Mouse (Mus musculus) bone marrow, adult 2 months (tissue): ENCODE results near the gene Gm28539.

ENCODE experiments used
- CTCF ChIP-seq: fragments of 200-500 bp; IDR thresholded peaks from 2 replicates; pipeline ENCODE4 v1.5.1; 2011; ENCODE audit warnings: low read length, control low read depth; ENCODE audit not compliant: control insufficient read depth, insufficient read depth
- POLR2A ChIP-seq: fragments of 200-500 bp; IDR thresholded peaks from 2 replicates; pipeline ENCODE4 v1.6.1; 2011; ENCODE audit warnings: low read depth, mild to moderate bottlenecking, control low read depth, low read length, borderline replicate concordance; ENCODE audit not compliant: control insufficient read depth

GRCm38 (mm10) chr16:18986860-18987259 lies 150.5 kb downstream of the Gm28539 start:
- TF ChIP-seq CTCF: no peak
- no peak for TF ChIP-seq POLR2A
